Mouse (Mus musculus) spleen, embryonic (tissue): ENCODE data around the gene Btbd9.

Experiments used
- CTCF ChIA-PET: fragments of 350-600 bp; sonication (Branson Sonifier 250); formaldehyde crosslinking; loops from one replicate; lab custom pipeline; 2022; lab: Charles Lee

The Btbd9 gene

DNA sequence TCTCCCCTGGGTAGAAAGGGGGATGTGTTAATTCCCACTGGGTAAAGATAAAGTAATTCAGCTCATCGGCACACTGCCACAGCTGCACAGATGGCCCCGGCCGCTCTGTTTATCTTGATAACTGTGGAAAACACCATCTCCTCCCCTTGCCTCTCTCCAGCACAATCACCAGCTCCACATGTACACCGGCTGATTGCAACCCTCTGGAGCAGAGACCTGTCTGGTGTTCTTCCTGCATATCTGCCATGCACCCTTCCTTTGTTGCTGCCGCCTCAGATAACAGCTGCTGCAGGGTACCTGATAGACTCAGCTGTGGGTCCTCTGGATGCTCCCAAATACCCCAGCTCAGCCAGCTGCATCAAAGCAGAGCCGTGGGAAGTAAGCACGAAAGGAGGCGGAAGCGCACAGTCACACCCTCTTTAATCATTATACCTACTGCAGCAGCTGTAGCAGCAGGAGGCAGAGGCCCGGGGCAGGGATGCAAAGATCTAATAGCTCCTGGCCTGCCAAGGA lies 229.1 kb downstream of the Btbd9 start:
- CTCF ChIA-PET, result no interaction called here

DNA sequence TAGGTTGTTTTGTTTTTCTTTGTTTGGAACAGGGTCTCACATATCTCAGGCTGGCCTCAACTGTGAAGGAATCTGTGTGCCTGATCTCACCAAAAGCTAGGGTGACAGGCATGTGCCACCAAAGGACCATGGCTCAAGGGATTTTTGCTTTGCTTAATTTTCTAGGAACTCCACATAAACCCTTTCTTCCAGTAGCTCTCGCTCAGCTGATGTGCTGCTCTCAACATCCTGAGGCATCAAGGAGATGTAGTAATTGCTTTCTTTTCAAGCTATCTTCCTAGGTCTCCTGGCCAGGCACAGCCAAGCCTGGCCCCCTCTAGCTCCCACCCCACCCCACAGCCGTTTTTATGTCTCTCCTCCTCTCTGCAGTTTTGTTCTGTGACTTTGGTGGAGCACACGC lies 231.3 kb downstream of the Btbd9 start:
- CTCF ChIA-PET, result interaction anchor here (0.7 kb wide), 1 partner anchor 44 kb away, joined by 5 read pairs; no protein-coding TSS in a partner anchor

- CTCF ChIA-PET, result no interaction called here
Observed at GRCm38 (mm10) chr17:30343701-30344473, 232.4 kb downstream of the Btbd9 start.

GRCm38 (mm10) chr17:30341556-30341955 lies 234.7 kb downstream of the Btbd9 start:
- CTCF ChIA-PET, result interaction anchor here (0.6 kb wide), 1 partner anchor 266 kb away, joined by 4 read pairs; no protein-coding TSS in a partner anchor

DNA sequence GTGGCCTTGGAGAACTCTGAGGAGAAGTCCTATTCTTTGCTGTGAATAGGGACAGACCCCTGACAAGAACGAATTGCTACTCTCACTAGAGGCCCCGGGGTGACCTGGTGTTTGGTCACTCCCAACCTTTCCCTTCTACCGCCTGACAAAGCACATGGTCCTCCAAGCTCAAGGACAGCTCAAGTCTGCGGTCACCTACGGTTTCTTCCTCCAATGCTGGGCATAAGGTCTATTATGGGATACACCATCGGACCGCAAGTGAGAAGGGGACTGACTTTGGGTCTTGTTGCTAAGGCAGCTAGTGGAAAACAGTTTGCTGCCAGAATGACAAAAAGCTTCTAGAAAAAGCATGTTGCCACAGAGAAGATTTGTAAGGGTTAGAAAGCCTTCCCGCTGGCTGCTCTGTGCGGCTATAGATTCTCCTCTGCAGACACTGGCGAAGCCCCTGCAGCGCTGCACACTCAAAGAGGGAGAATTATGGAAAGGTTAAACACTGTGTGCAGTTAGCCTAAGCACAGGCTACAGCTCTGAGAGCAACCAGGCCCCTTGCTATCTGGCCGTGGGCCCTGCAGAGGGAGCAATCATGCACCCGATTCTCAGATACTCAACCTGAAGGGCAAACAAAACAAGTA lies 235.7 kb downstream of the Btbd9 start:
- CTCF ChIA-PET, result interaction anchor here (0.6 kb wide), 1 partner anchor 265 kb away, joined by 4 read pairs; no protein-coding TSS in a partner anchor

DNA sequence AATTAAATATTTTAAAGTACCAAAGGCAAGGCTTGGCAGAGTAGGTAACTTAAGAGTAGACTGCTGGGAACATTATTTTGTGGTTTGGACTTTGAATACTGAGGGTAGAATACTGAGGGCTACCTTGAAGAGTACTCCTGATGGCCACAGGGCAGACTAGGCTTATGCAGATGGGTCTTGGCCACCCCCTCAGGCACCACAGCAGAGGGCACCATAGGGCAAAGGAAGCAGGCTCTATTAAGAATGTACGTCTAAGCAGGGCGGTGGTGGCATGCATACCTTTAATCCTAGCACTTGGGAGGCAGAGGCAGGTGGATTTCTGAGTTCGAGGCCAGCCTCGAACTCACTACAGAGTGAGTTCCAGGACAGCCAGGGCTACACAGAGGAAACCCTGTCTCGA lies 237.0 kb downstream of the Btbd9 start:
- CTCF ChIA-PET, result no interaction called here

- CTCF ChIA-PET, result no interaction called here
Observed at GRCm38 (mm10) chr17:30336816-30337215, 239.5 kb downstream of the Btbd9 start.

DNA sequence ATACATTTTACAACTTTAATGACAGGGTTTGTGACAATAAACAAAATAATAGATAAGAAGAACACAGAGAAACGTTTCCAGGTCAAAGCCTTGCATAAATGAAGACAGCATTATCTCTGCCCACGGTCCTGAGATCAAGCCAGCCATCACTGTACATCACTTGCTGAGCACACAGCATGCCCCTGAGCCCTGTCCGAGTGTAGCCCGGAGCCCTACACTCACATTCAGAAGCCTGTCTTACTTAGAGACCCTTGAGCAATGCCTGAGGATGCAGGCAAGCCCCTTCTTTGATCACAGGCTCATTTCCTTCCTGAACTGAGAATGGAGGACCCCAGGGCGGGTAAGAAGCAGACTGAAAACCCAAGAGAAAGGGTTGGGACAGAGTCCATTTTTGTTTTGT lies 240.0 kb downstream of the Btbd9 start:
- CTCF ChIA-PET, result no interaction called here

GRCm38 (mm10) chr17:30335746-30336145 lies 240.5 kb downstream of the Btbd9 start:
- CTCF ChIA-PET, result interaction anchor here (0.6 kb wide), 1 partner anchor 1769 kb away, joined by 7 read pairs; no protein-coding TSS in a partner anchor

GRCm38 (mm10) chr17:30334257-30334656 lies 242.0 kb downstream of the Btbd9 start:
- CTCF ChIA-PET, result no interaction called here

DNA sequence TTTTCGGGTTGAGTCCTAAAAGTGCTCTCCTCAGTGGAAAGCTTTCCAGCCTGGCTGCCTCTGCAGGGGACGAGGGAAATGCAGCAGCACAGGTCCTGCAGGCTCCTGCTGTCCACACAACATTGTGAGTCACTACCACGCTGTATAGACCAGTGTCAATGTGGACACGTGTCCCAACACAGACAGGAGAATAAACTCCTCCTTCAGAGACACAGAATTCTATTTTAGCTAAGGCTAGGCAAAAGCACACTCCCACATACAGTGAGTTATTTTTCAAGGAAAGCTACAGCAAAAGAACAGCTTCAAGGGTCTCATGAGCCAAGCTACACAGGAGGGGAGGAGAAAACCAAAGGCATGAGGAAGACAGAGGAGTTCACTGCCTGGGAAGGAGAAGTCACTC lies 243.2 kb downstream of the Btbd9 start:
- CTCF ChIA-PET, result no interaction called here

DNA sequence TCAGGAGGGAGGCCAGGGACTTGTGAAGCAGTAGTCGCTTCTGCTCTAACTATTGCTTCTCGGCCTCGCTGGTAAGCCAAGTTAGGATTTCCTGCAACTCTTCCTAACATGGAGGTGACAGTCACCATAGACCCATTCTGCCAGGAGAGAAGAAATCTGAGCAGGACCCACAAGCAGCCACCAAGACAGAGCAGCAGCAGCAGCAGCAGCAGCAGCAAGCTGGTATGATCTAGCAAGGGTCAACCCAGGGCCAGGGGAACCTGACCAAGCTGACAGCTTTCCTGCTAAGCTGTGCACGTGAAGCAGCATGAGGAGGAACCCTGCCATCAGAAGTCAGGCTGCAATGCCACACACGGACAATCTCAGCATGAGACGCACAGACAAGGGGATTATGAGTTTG lies 244.9 kb downstream of the Btbd9 start:
- CTCF ChIA-PET, result no interaction called here

GRCm38 (mm10) chr17:30329531-30329930 lies 246.8 kb downstream of the Btbd9 start:
- CTCF ChIA-PET, result no interaction called here

- CTCF ChIA-PET, result no interaction called here
Observed at GRCm38 (mm10) chr17:30328924-30329323, 247.4 kb downstream of the Btbd9 start.

DNA sequence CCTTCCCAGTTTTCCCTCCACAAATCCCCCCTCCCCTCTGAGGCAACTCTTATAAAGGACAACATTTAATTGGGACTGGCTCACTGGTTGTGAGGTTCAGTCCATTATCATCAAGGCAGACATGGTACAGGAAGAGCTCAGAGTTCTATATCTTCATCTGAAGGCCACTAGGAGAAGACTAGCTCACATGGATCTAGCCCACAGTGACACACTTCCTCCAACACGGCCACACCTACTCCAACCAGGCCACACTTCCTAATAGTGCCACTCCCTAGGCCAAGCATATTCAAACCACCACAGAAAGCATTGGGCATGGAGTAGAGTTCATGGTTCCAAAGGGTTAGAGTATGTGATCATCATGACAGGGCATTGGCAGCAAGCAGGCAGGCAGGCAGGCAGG lies 249.4 kb downstream of the Btbd9 start:
- CTCF ChIA-PET, result no interaction called here

DNA sequence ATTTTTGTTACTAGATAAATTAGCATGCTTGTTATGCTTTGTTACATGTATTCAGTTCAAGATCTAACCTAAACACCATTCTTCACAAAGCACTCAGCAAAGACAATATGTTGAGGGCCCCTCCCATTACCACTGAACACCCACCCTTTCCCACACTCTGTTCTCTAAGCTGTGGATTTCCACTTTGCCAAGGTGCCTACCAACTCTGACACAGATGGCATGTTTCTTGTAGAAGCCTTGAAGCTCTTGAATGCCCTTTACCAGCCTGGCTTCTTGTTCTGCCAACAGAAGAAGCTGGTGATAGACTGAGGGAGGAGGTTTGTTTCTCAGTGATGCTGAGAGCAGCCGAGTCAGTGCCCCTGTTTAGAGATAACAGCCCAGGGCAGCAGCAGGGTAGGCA lies 256.0 kb downstream of the Btbd9 start:
- CTCF ChIA-PET, result no interaction called here

DNA sequence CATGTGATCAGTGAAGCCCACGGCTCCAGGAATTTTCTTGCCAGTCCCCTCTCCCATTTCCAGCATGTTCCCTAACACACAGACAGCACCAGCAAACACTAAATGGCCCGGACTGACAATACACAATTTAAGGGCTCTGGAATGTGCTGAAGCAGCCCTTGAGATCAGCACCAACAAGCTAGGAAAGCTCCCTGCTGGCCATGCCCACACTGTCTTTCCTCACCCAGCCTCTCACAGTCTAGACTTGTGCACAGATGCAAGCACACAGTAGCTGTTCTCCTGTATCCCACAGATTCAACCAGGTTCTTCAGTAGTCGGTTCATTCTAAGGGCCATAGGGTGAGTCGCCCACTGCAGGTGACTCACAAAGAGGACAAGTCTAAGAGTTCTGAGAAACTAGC lies 263.6 kb downstream of the Btbd9 start:
- CTCF ChIA-PET, result no interaction called here

GRCm38 (mm10) chr17:30309627-30310026 lies 266.7 kb downstream of the Btbd9 start:
- CTCF ChIA-PET, result no interaction called here

- CTCF ChIA-PET, result interaction anchor here (0.5 to 0.9 kb wide), 2 partner anchors 14 to 304 kb away, joined by 3 to 10 read pairs; no protein-coding TSS in a partner anchor
Observed at GRCm38 (mm10) chr17:30308889-30309288, 267.4 kb downstream of the Btbd9 start.

GRCm38 (mm10) chr17:30308317-30308716 lies 268.0 kb downstream of the Btbd9 start:
- CTCF ChIA-PET, result interaction anchor here (0.5 kb wide), 1 partner anchor 305 kb away, joined by 10 read pairs; no protein-coding TSS in a partner anchor

DNA sequence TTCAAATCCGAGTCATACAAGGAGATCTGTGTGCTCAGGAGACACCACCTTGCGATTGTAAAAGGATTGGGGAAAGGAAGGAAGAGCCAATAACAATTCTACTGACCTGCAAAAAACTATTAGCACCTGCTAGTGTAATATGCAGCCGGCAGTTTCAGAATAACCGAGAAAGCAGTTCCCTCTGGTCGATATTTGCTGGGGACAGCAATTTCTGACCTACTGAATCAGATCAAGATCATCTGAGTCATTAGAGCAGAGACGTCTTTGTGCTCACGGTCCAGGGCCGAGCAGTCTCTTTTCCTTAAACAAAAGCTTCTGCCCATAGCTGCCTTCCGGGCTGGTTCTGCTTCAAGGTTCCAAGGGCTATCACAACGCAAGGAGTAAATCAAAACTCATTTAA lies 269.1 kb downstream of the Btbd9 start:
- CTCF ChIA-PET, result no interaction called here

DNA sequence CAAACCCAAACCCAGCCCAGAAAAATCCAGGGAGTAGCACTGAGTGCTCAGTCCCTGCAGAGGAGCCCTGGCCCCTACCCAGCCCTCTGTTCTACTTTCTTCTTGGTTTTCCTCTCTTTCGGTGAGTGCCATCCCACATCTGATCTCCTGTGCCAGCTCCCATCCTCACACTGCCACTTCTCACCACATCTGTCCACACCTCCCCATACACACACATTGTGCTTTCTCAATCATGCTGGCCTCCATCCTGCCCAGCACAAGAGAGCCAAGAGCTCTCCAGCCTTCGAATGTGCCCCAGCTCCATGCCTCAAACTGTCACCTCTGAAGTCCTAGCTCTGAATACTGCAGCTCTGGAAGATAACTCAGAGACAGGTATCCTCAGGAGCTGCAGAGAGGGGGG lies 271.5 kb downstream of the Btbd9 start:
- CTCF ChIA-PET, result no interaction called here

DNA sequence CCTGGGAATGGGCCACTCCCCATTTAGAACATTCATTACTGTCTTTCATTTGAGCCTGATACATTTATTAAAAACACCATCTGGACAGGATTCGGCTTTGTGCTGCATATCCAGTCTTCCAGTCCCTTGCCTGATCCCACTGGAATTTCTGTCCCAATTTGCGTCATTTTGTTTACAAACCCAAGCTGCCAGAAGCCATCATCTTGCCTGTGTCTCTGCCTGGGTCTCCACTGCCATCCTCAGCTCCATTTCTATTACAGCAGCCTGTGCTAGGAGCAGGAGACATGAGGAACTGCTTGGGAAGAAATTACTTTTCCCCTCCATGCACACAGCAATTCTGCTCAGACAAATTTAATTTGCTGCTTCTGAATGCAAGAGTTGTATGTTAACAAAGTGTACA lies 274.9 kb downstream of the Btbd9 start:
- CTCF ChIA-PET, result no interaction called here
